Mouse (Mus musculus): ENCODE results near the gene Znrf3. TPM values are rescaled to one million over a fixed set of nuclear protein-coding genes. Genes with fewer than 3 reads are reported as not detected.
A peak's percentile ranks its signal among the peaks of the same experiment; 100 is the strongest.

Znrf3 gene
- polyA plus RNA-seq, 1 experiment from 2014 or later = 13.1 TPM

GRCm38 (mm10) chr11:5432330-5432729 lies 12.3 kb downstream of the Znrf3 start:
- Histone ChIP-seq H3K27me3 (replicated peaks; ENCODE audit: low read depth, poor library complexity, severe bottlenecking) (no peaks in the 10 kb centered on the region), H3K4me1 (peaks cover 23% of the 10 kb centered on the region; the same call in 1 of the 2 replicates), H3K4me3 (no peak overlapping the region), H3K9me3 (no peaks in the 10 kb centered on the region), H3K36me3 (replicated peaks) (no peaks in the 10 kb centered on the region; the same call in none of the 2 replicates), H3K27ac (replicated peaks) (no peak overlapping the region)
- DNase-seq (ENCODE audit: low spot score) = no peak
- WGBS = 91% methylated on average over 2 of the region's 2 CpGs

GRCm38 (mm10) chr11:5430863-5431262 lies 13.8 kb downstream of the Znrf3 start:
- Histone ChIP-seq H3K4me1 (peaks cover 36% of the 10 kb centered on the region), H3K4me3 (no peak overlapping the region), H3K9me3 (no peaks in the 10 kb centered on the region), H3K27ac (replicated peaks) (no peak overlapping the region), H3K36me3 (replicated peaks) (no peaks in the 10 kb centered on the region), H3K27me3 (replicated peaks; ENCODE audit: low read depth, poor library complexity, severe bottlenecking) (no peaks in the 10 kb centered on the region)
- no peak for DNase-seq (ENCODE audit: low spot score)
- 74% methylated on average over 1 of the region's 1 CpGs for WGBS

GRCm38 (mm10) chr11:5429396-5430190 lies 15.1 kb downstream of the Znrf3 start:
- no peaks in the 10 kb centered on the region for H3K27me3 ChIP-seq (replicated peaks; ENCODE audit: low read depth, poor library complexity, severe bottlenecking)
- H3K36me3 ChIP-seq (replicated peaks) = no peaks in the 10 kb centered on the region
- DNase-seq (ENCODE audit: low spot score) = no peak
- H3K27ac ChIP-seq (replicated peaks) = no peak overlapping the region
- 90% methylated on average over 4 of the region's 4 CpGs for WGBS
- no peak overlapping the region for H3K4me3 ChIP-seq
- no peaks in the 10 kb centered on the region for H3K9me3 ChIP-seq
- peaks cover 43% of the 10 kb centered on the region for H3K4me1 ChIP-seq

- Histone ChIP-seq H3K27ac (replicated peaks) (no peak overlapping the region), H3K36me3 (replicated peaks) (no peaks in the 10 kb centered on the region), H3K9me3 (no peaks in the 10 kb centered on the region), H3K27me3 (replicated peaks; ENCODE audit: low read depth, poor library complexity, severe bottlenecking) (no peaks in the 10 kb centered on the region), H3K4me1 (peaks cover 46% of the 10 kb centered on the region), H3K4me3 (no peak overlapping the region)
- 75% methylated on average over 3 of the region's 3 CpGs for WGBS
- no peak for DNase-seq (ENCODE audit: low spot score)
Measured at GRCm38 (mm10) chr11:5427251-5427650, 17.4 kb downstream of the Znrf3 start.

GRCm38 (mm10) chr11:5426317-5426716 lies 18.3 kb downstream of the Znrf3 start:
- peaks cover 50% of the 10 kb centered on the region for H3K4me1 ChIP-seq
- H3K36me3 ChIP-seq (replicated peaks) = no peaks in the 10 kb centered on the region
- H3K9me3 ChIP-seq = no peaks in the 10 kb centered on the region
- no peak for DNase-seq (ENCODE audit: low spot score)
- 89% methylated on average over 2 of the region's 2 CpGs for WGBS
- H3K27me3 ChIP-seq (replicated peaks; ENCODE audit: low read depth, poor library complexity, severe bottlenecking) = no peaks in the 10 kb centered on the region
- H3K27ac ChIP-seq (replicated peaks) = no peak overlapping the region
- no peak overlapping the region for H3K4me3 ChIP-seq

GRCm38 (mm10) chr11:5425106-5425505 lies 19.5 kb downstream of the Znrf3 start:
- Histone ChIP-seq H3K4me3 (no peak overlapping the region), H3K9me3 (no peaks in the 10 kb centered on the region), H3K27me3 (replicated peaks; ENCODE audit: low read depth, poor library complexity, severe bottlenecking) (no peaks in the 10 kb centered on the region), H3K36me3 (replicated peaks) (no peaks in the 10 kb centered on the region), H3K4me1 (peaks cover 46% of the 10 kb centered on the region), H3K27ac (replicated peaks) (no peak overlapping the region)
- WGBS = 60% methylated on average over 2 of the region's 2 CpGs
- DNase-seq (ENCODE audit: low spot score) = no peak

- Histone ChIP-seq H3K4me1 (peaks cover 48% of the 10 kb centered on the region), H3K27ac (replicated peaks) (no peak overlapping the region), H3K27me3 (replicated peaks; ENCODE audit: low read depth, poor library complexity, severe bottlenecking) (no peaks in the 10 kb centered on the region), H3K4me3 (no peak overlapping the region), H3K9me3 (no peaks in the 10 kb centered on the region), H3K36me3 (replicated peaks) (no peaks in the 10 kb centered on the region)
- DNase-seq (ENCODE audit: low spot score) = no peak
- 86% methylated on average over 4 of the region's 4 CpGs for WGBS
Measured at GRCm38 (mm10) chr11:5424185-5424584, 20.5 kb downstream of the Znrf3 start.

GRCm38 (mm10) chr11:5423000-5423399 lies 21.6 kb downstream of the Znrf3 start:
- Histone ChIP-seq H3K9me3 (no peaks in the 10 kb centered on the region), H3K4me1 (peaks cover 52% of the 10 kb centered on the region), H3K4me3 (no peak overlapping the region), H3K27ac (replicated peaks) (no peak overlapping the region), H3K36me3 (replicated peaks) (no peaks in the 10 kb centered on the region), H3K27me3 (replicated peaks; ENCODE audit: low read depth, poor library complexity, severe bottlenecking) (no peaks in the 10 kb centered on the region)
- no peak for DNase-seq (ENCODE audit: low spot score)

- no peaks in the 10 kb centered on the region for H3K27me3 ChIP-seq (replicated peaks; ENCODE audit: low read depth, poor library complexity, severe bottlenecking)
- peaks cover 52% of the 10 kb centered on the region for H3K4me1 ChIP-seq
- H3K4me3 ChIP-seq = no peak overlapping the region
- H3K36me3 ChIP-seq (replicated peaks) = no peaks in the 10 kb centered on the region
- 69% methylated on average over 1 of the region's 1 CpGs for WGBS
- H3K9me3 ChIP-seq = no peaks in the 10 kb centered on the region
- no peak overlapping the region for H3K27ac ChIP-seq (replicated peaks)
- no peak for DNase-seq (ENCODE audit: low spot score)
Measured at GRCm38 (mm10) chr11:5422252-5422636, 22.4 kb downstream of the Znrf3 start.

GRCm38 (mm10) chr11:5421506-5422251 lies 23.0 kb downstream of the Znrf3 start:
- WGBS = 39% methylated on average over 4 of the region's 4 CpGs
- Histone ChIP-seq H3K27me3 (replicated peaks; ENCODE audit: low read depth, poor library complexity, severe bottlenecking) (no peaks in the 10 kb centered on the region), H3K4me1 (peaks cover 54% of the 10 kb centered on the region), H3K9me3 (no peaks in the 10 kb centered on the region), H3K36me3 (replicated peaks) (no peaks in the 10 kb centered on the region), H3K27ac (replicated peaks) (no peak overlapping the region), H3K4me3 (no peak overlapping the region)
- DNase-seq (ENCODE audit: low spot score) = no peak

- Histone ChIP-seq H3K4me1 (peaks cover 79% of the 10 kb centered on the region), H3K27me3 (replicated peaks; ENCODE audit: low read depth, poor library complexity, severe bottlenecking) (no peaks in the 10 kb centered on the region), H3K4me3 (peak overlapping the region; percentile 23; the same call in 1 of the 2 replicates), H3K9me3 (no peaks in the 10 kb centered on the region), H3K27ac (replicated peaks) (peak overlapping the region; percentile 71), H3K36me3 (replicated peaks) (no peaks in the 10 kb centered on the region)
- WGBS = 18% methylated on average over 6 of the region's 6 CpGs
- DNase-seq (ENCODE audit: low spot score) = peak; percentile 57
Measured at GRCm38 (mm10) chr11:5415617-5416338, 28.9 kb downstream of the Znrf3 start.

GRCm38 (mm10) chr11:5414856-5415616 lies 29.6 kb downstream of the Znrf3 start:
- H3K4me3 ChIP-seq = no peak overlapping the region
- no peaks in the 10 kb centered on the region for H3K27me3 ChIP-seq (replicated peaks; ENCODE audit: low read depth, poor library complexity, severe bottlenecking)
- H3K36me3 ChIP-seq (replicated peaks) = peaks cover 3% of the 10 kb centered on the region; the same call in 1 of the 2 replicates
- H3K27ac ChIP-seq (replicated peaks) = peak overlapping the region; percentile 71
- H3K4me1 ChIP-seq = peaks cover 80% of the 10 kb centered on the region
- no peaks in the 10 kb centered on the region for H3K9me3 ChIP-seq
- WGBS = 24% methylated on average over 2 of the region's 2 CpGs
- DNase-seq (ENCODE audit: low spot score) = no peak
